8 mouse cellular contexts compared by ENCODE assay signal in genomic region chr4:143021242-143021881, GRCm38 (mm10).
A peak's percentile ranks its signal among the peaks of the same experiment; 100 is the strongest.
DNase-seq lines count a peak whose midpoint lies in the region; ATAC-seq lines count a peak whose summit lies in the region.

No protein-coding gene starts in this region.

- no peaks in the 10 kb centered on the region for H3K9me3 ChIP-seq in embryonic facial prominence, embryonic 13.5 days

- no peak overlapping the region for H3K9ac ChIP-seq in embryonic facial prominence, embryonic 13.5 days

- peak; percentile 73 for DNase-seq in NIH3T3 (ENCODE audit: low read depth)
- peak; percentile 72 for DNase-seq in brain, adult 2 months (ENCODE audit: low read depth, low spot score)
- peak; percentile 51 to 58 for DNase-seq in heart, postnatal 36 days
- DNase-seq in layer of hippocampus, adult 9-11 months = peak; percentile 40
- DNase-seq in lung, postnatal 36 days = peak; percentile 62
- DNase-seq in right cerebral cortex, adult 18-20 months = peak; percentile 61

- H3K4me1 ChIP-seq in embryonic facial prominence, embryonic 13.5 days = peaks cover 4% of the 10 kb centered on the region; the same call in 1 of the 2 replicates

- H3K27ac ChIP-seq in embryonic facial prominence, embryonic 13.5 days = no peak overlapping the region

- H3K4me2 ChIP-seq in embryonic facial prominence, embryonic 13.5 days = no peak overlapping the region

- peaks cover 12% of the 10 kb centered on the region for H3K27me3 ChIP-seq in embryonic facial prominence, embryonic 13.5 days

- WGBS in embryonic facial prominence, embryonic 13.5 days = 44% methylated on average over 10 of the region's 10 CpGs

- H3K4me3 ChIP-seq in embryonic facial prominence, embryonic 13.5 days = no peak overlapping the region

- ATAC-seq in embryonic facial prominence, embryonic 13.5 days (ENCODE audit: insufficient number of reproducible peaks, insufficient read depth, low FRiP score, low TSS enrichment, low read depth) = 0 out of 2 replicates have a peak, but pooled peaks have one; percentile 58
- ATAC-seq in activated CD4-positive, CD25-positive, alpha-beta regulatory T cell, adult 4 months = no peak

- H3K36me3 ChIP-seq in embryonic facial prominence, embryonic 13.5 days = no peaks in the 10 kb centered on the region

- intact Hi-C loops in heart, postnatal 36 days (cut with DNase I) = loop anchor here (1.0 to 10.0 kb wide), 4 partner anchors 117 to 1007 kb away; partner anchors contain the start of gene Fhad1
